Mouse (Mus musculus): ENCODE data around the gene Pcdh9.
A peak's percentile ranks its signal among the peaks of the same experiment; 100 is the strongest.

The Pcdh9 gene

DNA sequence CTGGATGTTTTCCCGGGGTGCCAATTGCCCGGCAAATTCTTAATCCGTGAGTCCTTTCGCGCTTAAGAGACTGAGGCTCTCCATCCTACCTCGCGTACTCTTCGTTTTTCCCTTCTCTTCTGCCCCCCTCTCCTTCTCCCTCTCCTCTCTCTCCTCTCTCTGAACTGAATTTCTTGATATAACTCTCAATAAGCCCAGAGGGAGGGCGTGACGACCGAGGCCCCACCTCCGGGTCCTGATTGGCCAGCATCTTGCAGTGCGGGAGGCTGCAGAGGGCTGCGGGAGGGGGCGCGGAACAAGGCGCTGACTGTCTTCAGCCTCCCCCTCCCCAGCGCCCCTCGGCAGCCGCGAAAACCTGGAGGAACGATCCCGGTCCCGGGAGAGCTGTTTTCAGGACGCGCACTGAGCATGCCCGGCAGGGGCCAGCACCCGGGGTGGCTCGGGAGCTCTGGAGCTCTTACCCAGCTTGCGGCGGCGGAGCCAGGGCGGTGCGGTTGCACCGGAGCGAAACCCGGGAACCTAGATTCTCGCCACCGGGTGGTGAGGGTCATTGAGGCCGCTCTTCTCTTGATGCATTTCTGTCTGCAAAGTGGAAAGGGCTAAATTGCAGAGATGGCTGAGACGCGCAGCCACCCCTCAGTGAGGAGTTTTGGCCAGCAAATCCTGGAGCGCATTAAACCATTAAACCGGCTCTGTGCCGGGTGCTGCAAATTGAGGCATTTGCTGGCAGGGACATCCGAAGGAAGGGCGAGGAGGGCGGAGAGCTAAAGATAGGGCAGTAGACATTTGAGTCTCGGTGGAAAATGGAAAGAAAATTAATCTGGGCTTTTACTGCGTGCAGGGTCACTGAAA, at the start of gene Pcdh9:
Gene Pcdh9, minus strand, starts transcription at position 161 of the 852 bp plus-strand sequence.
- DNase-seq (ENCODE audit: low spot score in 2 of 2) = peak; percentile 99

DNA sequence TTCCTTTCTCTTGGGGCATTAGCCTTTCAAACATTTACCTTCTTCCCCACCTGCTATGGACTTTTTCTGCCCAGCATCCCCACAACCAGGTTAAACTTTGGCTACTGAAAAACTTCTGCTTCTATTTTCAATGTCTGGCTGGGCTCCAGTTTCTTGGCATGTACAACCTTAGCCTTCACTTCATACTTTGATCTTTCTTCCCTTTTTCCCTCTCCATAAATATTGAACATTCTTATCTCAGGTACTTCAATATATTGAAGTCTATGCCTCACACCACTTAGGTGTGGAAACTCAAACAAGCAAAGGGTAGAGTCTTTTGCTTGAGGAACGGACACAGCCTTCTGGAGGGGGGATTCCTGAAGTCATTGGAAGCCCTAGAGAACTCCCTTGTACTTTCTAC, 16.4 kb upstream of the Pcdh9 start:
- DNase-seq (ENCODE audit: low spot score in 2 of 2) = no peak

DNA sequence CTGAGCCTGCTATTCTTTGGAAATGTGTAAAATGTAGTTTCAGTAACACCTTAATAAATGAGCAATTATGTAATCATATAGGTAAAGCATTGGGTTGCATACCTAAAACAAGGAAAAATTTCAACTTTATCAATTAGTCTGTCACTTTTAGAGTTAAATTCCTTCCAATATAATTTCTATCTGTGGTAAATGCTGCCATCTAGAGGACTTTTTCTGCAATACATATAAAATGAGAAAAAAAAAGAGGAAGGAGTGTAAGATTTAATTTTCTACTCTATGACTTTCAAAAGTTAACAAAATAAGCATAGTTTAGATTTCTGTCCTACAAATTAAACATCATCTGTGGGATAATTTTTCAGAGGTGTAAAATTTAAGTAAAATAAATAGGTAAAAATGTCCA, 8.1 kb upstream of the Pcdh9 start:
- no peak for DNase-seq (ENCODE audit: low spot score in 2 of 2)

DNA sequence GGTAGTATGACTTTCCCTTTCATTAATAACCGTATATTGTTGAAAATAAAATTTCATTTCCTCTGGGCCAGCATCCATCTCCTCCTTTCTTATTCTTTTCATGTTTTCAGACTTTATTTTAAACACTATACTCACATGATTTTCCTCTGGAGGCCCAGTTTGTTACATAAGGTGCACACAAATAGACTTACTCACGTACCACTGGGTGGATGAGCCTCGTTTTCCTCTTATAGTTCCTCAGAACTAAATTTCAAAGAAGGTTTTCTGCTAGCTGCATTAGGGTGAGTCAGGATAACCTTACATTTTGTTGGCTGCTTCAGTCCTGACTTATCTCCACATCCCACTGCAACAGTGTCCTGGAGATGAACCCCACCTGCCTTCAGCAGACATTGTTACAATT, 4.7 kb upstream of the Pcdh9 start:
- peak in 1 of 2 experiments; percentile 39 for DNase-seq (ENCODE audit: low spot score in 2 of 2)

DNA sequence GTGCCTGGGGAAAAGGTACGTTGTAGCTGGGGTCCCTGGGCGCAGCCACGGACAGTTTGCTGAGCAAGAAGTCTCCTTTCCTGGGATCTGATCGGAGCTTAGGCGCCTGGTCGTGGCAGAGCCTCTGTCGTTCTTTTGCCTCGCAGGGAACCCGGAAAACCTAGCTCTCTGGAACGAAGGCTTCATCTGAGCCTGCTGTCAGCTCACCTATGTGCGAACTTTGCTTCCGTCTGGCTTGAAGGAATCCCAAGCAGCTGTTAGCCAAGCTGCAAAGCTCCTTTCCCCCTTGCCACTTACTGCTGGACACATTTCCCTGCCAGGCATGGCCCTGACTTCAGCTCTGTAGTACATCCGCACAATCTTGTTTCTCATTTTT, 880 bp upstream of the Pcdh9 start:
- DNase-seq (ENCODE audit: low spot score in 2 of 2) = peak in 1 of 2 experiments; percentile 40

DNA sequence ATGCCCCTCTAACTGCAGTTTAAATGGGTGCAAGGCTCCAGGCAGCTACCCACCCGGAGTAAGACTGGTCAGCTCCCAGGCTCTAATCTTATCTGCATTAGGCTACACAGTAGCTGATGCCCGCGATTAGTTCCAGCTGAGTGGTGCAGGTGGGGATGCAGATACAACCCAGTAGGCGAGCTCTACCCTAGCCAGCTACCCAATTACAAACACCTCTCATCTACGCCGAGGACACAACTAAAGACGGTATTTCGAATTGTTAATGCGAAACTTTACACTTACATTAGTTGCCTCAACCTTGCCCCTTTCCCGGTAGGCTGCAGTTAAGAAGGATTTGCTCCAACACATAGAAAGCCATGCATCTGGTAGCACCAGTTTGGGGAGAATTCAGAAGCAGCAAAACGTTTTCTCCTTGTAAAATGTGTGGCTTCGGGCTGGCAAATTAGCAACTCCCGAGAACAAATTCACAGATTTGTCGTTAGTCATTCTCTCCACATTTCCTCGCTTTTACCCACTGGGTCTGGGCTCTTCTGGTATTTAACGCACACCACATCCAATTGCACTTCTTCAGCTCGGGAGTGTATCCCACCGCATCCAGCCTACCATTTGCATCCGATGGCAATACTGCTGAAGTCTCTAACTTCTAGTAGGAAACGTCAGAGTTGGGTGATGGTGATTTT, 500 bp downstream of the Pcdh9 start:
- DNase-seq (ENCODE audit: low spot score in 2 of 2) = peak in 1 of 2 experiments; percentile 30

DNA sequence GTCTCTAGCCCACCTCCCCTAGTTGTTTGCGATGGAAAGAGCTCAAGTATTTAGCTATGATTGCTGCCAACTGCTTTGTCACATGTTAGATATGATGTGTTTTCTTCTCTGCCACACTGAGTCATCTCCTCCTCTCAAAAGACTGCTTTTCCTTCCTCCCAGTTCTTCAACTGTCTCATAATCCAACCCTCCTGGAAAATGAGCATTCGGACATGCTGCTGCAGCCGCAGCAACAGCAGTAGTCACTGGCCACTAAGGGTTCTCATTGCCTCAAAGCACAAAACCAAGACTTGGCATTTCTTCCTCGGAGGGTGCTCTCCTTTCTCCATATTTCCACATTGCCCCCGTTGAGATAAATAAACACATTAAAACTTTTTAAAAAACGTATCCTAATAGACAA, 1.2 kb downstream of the Pcdh9 start:
- DNase-seq (ENCODE audit: low spot score in 2 of 2) = no peak

DNA sequence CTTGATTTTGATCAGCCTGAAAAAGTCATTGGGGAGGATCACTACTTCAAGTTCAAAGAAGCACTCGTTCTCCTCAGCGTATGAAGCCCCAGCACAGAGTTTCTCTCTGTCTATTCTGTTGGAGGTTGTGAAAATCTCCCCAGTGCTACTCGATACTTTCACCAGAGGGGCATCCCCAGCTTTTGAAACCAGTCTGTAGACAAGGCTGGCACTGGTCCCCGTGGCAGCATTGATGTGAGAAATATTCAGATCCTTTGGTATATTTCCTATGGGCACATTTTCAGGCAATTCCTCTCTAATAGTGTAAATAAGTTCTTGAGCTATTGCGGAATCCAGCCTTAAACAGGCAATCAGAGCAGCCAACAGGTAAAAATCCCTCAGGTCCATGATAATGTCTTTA, 2.1 kb downstream of the Pcdh9 start:
- DNase-seq (ENCODE audit: low spot score in 2 of 2) = no peak

DNA sequence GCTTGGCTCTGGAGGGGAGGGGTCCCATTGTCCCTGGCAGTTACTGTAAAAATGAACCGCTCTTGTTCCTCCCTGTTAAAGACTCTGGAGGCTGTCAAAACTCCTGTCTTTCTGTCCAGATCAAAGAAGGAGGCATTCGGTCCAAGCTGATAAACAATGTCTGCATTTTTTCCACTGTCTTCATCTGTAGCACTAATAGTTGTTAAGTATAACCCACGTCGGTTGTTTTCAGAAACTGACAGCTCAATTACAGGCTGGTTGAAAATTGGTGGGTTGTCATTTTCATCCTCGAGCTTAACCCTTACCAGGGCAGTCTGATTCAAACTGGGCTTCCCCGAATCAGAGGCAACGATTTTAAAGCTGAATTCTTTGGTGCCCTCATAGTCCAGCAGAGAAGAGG, 3.4 kb downstream of the Pcdh9 start:
- no peak for DNase-seq (ENCODE audit: low spot score in 2 of 2)

DNA sequence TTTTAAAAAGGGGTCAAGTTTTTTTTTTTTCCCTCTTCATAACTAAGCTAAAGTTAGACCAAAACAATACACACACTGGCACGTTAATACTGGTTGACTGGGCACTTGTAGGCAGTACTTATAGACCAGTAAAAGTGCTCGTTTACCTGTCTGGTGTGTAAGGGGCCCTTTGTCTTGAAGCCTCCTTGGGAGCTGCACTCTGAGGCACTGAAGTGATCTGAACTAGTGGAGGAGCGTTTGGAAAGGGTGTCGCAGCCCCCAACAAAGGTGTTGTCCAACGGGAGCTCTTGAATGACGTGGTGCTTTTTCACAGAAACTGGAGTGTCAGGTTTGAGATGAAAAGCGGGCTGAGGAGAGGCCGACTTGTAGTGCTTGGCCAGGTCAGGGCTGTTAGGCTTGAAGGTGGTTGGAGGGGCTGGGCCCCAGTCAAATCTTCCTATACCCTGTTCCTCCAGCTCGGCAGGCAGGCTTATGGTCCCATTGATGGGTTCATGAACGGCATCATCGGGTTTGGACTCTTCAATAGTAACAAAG, 4.9 kb downstream of the Pcdh9 start:
- no peak for DNase-seq (ENCODE audit: low spot score in 2 of 2)

DNA sequence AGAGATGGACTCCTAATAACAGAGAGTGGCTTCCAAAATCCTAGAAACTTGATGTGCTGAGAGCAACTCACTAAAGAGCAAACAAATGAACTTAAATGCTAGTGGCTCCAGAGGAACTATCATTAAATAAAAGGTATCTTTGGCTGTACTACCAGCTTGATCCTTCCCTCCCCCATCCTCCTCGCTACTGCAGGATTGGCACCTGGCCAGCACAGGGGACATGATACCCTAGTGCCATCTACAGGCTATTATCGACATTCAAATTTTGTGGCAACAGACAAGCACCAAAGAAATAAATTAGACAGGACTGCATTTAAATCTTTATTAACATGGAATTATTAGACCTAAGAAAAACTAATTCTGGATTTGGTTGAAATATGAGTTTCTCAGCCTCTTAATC, 6.0 kb downstream of the Pcdh9 start:
- peak in 1 of 2 experiments; percentile 65 for DNase-seq (ENCODE audit: low spot score in 2 of 2)

DNA sequence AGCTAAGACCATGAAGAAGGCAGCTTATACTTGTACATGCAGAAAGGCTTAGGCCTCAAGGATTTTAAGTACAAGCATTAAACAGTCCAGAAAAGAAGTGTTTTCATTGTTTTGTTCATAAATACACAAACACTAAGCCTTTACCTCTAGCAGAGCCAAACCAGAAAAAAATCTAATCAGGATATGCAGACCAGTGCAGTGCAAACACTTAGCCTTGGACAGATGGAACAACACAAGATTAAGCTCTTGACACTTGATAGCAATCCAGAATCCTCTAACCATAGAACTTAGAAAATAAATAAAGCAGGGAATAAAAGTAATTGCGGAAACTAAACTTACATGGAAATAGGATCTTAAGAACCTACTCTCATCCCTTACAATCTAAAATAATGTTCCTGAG, 10.4 kb downstream of the Pcdh9 start:
- DNase-seq (ENCODE audit: low spot score in 2 of 2) = no peak

DNA sequence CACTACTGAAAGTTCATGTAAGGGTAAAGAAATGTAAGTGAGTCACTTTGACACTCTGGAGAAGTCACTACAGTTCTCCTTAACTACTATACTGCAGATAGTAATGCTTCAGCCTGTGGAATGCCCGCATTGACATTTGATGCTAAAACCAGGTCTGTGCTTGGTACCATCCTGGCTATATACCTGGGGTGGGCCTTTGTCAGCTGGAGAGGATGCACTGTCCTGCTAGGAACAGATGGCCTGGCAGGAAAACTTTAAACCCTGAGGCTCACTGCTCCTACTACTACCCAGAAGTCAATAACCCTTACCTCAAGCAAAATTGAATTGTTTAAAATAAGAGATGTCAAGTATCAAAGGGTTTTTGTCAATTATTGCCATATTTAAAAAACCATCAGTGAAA, 14.5 kb downstream of the Pcdh9 start:
- DNase-seq (ENCODE audit: low spot score in 2 of 2) = no peak

DNA sequence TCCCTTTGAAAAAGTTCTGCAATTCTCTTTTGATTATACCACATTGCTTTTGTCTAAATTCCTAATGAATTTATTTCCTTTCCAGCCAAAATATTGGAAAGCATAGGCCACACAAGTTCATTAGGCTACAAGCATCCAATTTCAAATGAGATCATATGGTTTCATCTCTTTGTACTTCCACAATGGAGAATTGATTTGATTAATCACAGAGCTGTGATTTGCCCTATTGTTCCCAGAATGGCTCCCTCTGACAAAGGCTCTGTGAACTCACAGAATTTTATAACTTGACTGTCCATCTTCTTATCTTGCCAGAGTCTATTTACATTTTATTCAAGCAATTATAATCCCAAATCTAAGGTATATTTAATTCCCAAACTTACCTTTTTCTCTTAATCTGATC, 22.3 kb downstream of the Pcdh9 start:
- no peak for DNase-seq (ENCODE audit: low spot score in 2 of 2)

DNA sequence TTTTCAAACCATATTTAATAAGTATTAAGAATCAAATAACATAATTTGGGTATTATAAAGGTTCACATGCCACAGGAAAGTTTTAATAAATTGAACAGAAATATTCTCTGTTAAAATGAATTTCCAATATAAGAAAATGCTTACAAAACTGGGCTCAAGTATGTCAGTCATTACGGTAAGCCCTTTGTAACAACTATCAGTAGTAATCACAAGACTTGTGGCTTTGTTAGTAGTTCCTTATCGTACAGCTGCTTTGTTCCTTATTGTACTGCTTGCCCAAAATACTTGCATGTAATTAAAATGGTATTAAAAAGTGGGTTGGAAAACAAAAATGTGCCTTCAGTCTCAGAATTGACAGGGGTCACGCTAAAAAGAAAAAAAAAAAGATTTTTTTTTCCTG, 32.4 kb downstream of the Pcdh9 start:
- no peak for DNase-seq (ENCODE audit: low spot score in 2 of 2)

DNA sequence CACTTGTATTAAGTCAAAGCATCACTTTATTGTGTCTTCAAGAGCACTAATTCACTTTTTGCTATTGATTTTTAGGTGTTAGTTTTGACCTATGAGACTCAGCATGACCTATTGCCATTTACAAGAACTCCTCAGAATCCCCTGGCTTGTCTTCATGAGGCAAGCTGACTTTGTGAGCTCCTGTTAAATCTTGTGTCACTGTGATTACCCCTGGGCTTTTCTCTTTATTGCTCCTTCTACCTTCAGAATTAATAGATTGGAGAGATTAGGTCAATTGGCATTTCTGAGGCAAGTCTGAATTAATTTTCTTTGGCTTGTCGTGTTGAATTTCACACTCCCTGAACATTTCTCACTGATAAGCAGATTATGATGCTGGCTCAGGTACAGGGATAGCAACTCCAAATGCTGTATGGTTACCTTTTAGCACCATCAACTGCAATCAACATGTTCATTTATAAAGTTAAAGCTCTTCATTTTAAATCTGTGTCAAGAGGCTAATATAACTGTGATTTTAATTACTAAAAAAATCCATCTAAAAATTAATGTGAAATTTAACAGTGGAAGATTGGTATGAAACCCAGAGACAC, 44.3 kb downstream of the Pcdh9 start:
- DNase-seq (ENCODE audit: low spot score in 2 of 2) = no peak

DNA sequence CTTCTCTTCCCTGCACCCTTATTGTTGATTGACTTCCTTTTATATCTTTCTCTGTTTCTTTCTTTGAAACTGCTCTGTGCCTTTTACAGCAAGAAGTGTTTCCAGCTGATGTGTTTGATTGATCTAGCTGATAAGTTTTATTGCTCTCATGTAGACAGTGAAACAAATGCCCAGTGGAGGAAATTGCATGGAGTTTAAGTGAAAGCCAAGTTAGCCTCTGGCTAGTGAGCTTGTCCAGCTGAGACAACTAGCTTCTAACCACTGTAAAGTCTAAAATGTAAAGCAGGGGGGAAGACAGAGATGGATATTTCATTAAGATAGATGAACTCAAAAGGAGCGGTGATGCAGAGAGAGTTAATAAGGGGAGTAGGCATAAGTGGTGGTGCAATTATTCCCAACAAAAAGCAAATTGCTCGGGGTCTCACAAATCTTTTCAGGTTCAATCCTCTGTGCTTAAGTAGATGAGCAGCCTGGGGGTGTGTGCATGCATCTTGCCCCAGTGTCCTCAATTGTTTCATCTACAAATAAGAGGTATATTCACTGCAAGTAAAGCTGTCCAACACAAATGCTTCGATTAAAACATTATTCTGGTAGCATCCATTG, 47.7 kb downstream of the Pcdh9 start:
- no peak for DNase-seq (ENCODE audit: low spot score in 2 of 2)

DNA sequence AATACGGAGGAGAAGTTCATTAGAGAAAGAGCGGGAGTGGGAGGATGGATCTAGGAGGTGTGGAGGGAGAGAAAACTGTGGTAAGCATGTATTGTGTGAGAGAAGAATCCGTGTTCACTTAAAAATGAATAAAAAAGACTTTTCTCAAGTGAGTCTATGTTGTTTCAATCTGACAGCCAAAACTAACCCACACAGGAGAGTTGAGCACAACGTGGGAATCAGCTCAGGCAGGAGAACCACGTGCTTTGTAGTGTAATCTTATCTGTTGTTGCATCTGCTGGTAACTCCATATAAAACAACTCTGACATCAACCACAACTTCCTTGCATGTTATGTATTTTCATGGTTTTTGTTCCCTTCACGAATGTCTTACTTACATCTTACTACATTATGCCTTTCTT, 58.0 kb downstream of the Pcdh9 start:
- DNase-seq (ENCODE audit: low spot score in 2 of 2) = no peak

DNA sequence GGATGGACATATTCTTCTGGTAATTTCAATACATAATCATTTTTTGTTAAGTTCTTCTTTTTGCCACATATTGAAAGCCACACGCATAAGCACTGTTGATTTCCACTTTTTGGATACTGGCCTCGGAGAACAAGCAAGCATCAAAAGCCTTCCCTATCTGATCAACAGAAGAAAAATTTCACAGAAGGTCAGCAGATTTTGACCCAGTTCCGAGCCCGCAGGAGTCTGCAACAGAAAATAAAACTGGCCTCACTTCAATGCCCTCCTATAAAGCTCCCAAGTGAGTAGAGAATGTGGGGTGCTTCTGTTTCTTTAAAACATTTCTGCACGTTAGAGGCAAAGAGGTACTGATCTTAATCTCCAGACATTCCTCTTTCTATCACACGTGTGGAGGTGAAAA, 63.3 kb downstream of the Pcdh9 start:
- DNase-seq (ENCODE audit: low spot score in 2 of 2) = no peak

DNA sequence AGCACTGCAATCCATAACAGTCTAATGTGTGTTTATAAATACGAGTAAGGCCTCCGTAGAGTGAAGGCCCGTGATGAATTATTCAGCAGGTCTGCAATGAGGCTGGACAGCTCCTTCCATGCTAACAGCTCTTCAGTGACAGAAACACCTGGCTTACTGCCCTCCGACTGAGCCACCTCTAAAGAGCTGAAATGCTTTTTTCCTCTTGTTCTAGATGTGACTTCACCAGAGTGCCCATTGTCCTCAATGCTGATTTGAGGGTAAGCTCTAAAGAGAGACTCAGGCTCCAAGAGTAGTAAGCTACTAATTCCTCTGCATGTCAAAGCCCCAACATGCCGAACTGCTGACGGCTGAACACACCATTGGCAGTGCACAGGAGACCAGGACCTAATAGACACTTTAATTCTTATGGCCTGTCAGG, 64.4 kb downstream of the Pcdh9 start:
- no peak for DNase-seq (ENCODE audit: low spot score in 2 of 2)

DNA sequence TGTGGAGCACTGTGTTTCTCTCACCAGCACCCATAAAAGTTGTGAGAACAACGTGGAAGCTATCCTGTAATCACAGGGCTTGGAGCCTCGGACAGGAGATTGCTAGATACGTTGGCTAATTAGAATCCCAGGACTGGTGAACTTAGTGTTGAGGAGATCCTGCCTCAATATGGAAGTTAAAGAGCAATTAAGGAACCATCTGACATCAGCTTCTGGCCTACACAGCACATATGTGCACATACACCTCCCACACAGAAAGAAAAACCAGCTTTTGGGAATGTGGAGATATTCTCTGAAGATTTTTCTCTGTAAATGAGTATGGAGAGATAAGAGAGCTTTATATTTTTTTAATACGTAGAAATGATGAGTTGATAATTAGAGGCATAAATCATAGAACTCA, 71.6 kb downstream of the Pcdh9 start:
- no peak for DNase-seq (ENCODE audit: low spot score in 2 of 2)

DNA sequence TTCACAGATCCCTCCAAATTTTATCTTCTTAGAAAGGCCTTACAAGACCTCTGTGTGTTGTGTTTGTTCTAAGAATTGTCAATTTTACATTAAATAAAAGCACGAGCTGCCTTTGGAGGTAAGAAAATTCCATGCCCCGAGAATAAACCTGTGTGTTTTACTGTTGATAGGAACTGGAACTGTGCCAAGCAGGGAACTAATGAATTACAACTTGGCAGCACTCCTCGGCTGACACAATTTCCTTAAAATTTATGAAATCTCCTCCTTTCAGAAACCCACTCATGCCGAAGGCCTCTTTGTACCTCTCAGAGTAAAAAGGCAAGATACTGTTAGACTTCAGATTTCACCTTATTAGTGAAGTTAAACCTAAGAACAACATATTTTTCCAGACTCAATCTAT, 72.9 kb downstream of the Pcdh9 start:
- no peak for DNase-seq (ENCODE audit: low spot score in 2 of 2)
